Mouse (Mus musculus) gonadal fat pad, adult 2 months (tissue): ENCODE measurements around the gene Agrp. TPM values are rescaled to one million over a fixed set of nuclear protein-coding genes. Genes with fewer than 3 reads are reported as not detected.

Experiments
- DNase-seq: peaks from one replicate; pipeline ENCODE4 v3.0.0-alpha.2; 2012; ENCODE audit warnings: low read depth
- polyA plus RNA-seq: library from polyadenylated mRNA; depleted of rRNA; stranded (reverse); fragments of >200 nt; gene quantifications from 2 replicates; pipeline ENCODE4 v1.2.3, GENCODE M21; 2012; rRNA removed

Gene Agrp
- polyA plus RNA-seq, 1 experiment = 0.45 TPM

DNA sequence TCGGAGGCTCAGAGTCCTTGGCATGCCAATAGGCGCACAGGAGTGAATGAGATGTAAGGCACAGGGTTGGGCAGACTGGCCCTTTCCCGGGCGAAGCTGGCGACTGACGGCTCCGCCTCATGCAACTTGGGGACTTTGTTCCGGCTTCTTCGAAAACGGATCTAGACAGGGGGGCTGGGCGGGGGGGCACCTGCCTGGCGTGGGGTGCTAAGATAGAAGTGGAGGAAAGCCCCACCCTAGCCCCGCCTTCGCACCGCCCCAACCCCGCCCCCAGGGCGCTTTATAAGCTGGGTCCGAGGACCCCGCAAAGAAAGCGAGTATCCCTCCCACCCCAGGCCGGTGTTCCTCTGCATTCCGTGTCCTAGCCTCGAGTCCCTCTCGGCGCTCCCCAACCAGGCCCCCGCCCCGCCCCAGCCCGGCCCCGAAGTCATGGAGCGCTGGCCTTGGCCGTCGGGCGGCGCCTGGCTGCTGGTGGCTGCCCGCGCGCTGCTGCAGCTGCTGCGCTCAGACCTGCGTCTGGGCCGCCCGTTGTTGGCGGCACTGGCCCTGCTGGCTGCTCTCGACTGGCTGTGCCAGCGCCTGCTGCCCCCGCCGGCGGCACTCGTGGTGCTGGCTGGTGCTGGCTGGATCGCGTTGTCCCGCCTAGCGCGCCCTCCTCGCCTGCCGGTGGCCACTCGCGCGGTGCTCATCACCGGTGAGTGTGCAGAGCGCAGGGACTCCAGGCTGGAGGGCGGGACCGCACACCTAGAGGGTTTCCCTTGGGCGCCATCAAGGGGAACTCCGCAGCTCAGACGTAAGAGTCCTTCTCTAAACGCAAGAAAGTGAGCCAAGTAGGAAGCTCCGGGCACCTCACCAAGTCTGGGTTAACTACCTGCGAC is 118.5 kb downstream of the Agrp start, which contains the start of gene Hsd11b2:
Gene Hsd11b2 (plus strand): TSS at position 320 of the 878 bp plus-strand sequence.
- no peak for DNase-seq

GRCm38 (mm10) chr8:105517346-105517745 is 119.8 kb downstream of the Agrp start:
- no peak for DNase-seq

Other genes with a start within 250 kb of the Agrp start
- 0.23 and 0.89 TPM in 2 replicates for gene Kctd19, start 223.9 kb downstream of the Agrp start, polyA plus RNA-seq
- 1.8 and 2.3 TPM in 2 replicates for gene Lrrc36, start 223.8 kb downstream of the Agrp start, polyA plus RNA-seq
- gene Tppp3, start 165.9 kb downstream of the Agrp start, polyA plus RNA-seq = 63.4 and 71.3 TPM in 2 replicates
- gene Zdhhc1, start 140.5 kb downstream of the Agrp start, polyA plus RNA-seq = 37.2 and 43.5 TPM in 2 replicates
- 1.4 and 1.8 TPM in 2 replicates for gene Hsd11b2, start 118.6 kb downstream of the Agrp start, polyA plus RNA-seq
- 163 and 172 TPM in 2 replicates for gene Atp6v0d1, start 71.3 kb downstream of the Agrp start, polyA plus RNA-seq
- gene Ripor1, start 32.1 kb downstream of the Agrp start, polyA plus RNA-seq = 17.2 and 22.1 TPM in 2 replicates
- 12.2 and 19.0 TPM in 2 replicates for gene Ctcf, start 825 bp downstream of the Agrp start, polyA plus RNA-seq
- 0.60 and 0.81 TPM in 2 replicates for gene Carmil2, start 48.9 kb upstream of the Agrp start, polyA plus RNA-seq
- 31.7 and 35.4 TPM in 2 replicates for gene Acd, start 63.7 kb upstream of the Agrp start, polyA plus RNA-seq
- 23.5 and 24.1 TPM in 2 replicates for gene Pard6a, start 63.8 kb upstream of the Agrp start, polyA plus RNA-seq
- 0.15 TPM in 1 of 2 replicates, not detected in the other for gene 4933405L10Rik, start 70.3 kb upstream of the Agrp start, polyA plus RNA-seq
- 5.8 and 8.4 TPM in 2 replicates for gene Enkd1, start 70.8 kb upstream of the Agrp start, polyA plus RNA-seq
- gene Gfod2, start 121.3 kb upstream of the Agrp start, polyA plus RNA-seq = 5.3 and 6.7 TPM in 2 replicates
- 20.0 and 20.4 TPM in 2 replicates for gene Ranbp10, start 190.0 kb upstream of the Agrp start, polyA plus RNA-seq
- gene Tsnaxip1, start 190.3 kb upstream of the Agrp start, polyA plus RNA-seq = 1.1 and 1.2 TPM in 2 replicates
- 18.9 and 23.0 TPM in 2 replicates for gene Cenpt, start 215.9 kb upstream of the Agrp start, polyA plus RNA-seq
- gene Thap11, start 217.7 kb upstream of the Agrp start, polyA plus RNA-seq = 44.3 and 46.8 TPM in 2 replicates
- 23.5 and 25.7 TPM in 2 replicates for gene Nutf2, start 223.2 kb upstream of the Agrp start, polyA plus RNA-seq
- gene Edc4, start 243.5 kb upstream of the Agrp start, polyA plus RNA-seq = 54.3 and 63.5 TPM in 2 replicates